Mouse (Mus musculus) lung, adult 2 months (tissue): ENCODE measurements at regions not wholly inside any gene's neighbourhood (a gene's known extent, or its start where the extent isn't known, plus 50 kb on each side); places are given as distances from the start of the nearest gene placed in this dataset.

Experiments
- CTCF ChIP-seq: fragments of 200-500 bp; IDR thresholded peaks from 2 replicates; pipeline ENCODE4 v1.5.1; 2011; ENCODE audit warnings: mild to moderate bottlenecking, low read length, control low read depth; ENCODE audit not compliant: insufficient read depth
- POLR2A ChIP-seq: fragments of 200-500 bp; IDR thresholded peaks from 2 replicates; pipeline ENCODE4 v1.6.1; 2011; ENCODE audit warnings: low read depth, mild to moderate bottlenecking, control low read depth, low read length, borderline replicate concordance; ENCODE audit errors: extremely low read depth

DNA sequence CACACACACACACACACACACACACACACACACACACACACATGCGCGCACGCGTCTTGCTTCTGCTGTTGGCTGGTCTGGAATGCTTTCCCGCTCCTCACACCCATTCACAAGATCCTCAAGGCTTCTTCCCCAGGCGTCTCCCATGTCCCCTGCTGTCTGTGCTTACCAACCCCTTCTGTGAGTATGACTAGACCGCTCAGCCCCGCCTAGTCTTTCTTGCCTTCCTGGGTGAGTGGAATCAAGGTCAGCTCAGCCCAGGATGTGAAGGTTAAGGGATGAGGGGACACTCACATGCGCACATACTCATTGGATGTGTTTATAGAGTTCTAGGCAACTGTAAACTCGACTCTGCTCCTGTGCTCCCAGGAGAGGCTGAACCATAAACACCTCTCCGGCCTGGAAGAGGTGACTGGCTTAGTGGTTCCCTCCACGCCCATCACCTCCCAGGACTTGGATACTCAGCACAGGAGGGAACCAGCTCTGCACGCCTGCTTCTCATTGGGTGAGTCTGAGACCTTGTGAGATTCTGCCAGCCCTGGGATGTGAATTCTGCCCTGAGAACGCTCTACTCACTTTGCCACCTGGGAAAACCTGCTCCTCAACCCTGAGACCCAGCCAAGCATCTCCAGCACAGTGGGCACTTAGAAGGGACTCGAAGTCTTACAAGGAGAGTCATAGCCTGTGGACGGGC, 70.4 kb downstream of the Vegfa start:
- TF ChIP-seq POLR2A (no peak), CTCF (no peak)
